Mouse (Mus musculus): ENCODE data around the gene Ech1. TPM values are rescaled to one million over a fixed set of nuclear protein-coding genes. Genes with fewer than 3 reads are reported as not detected.

The Ech1 gene
- 10 to 100 TPM; 62.2 to 67.9 TPM for total RNA-seq (2023)

GRCm38 (mm10) chr7:28824941-28825685, at the start of gene Ech1:
Gene Ech1 (plus strand): TSS chr7:28825217.

DNA sequence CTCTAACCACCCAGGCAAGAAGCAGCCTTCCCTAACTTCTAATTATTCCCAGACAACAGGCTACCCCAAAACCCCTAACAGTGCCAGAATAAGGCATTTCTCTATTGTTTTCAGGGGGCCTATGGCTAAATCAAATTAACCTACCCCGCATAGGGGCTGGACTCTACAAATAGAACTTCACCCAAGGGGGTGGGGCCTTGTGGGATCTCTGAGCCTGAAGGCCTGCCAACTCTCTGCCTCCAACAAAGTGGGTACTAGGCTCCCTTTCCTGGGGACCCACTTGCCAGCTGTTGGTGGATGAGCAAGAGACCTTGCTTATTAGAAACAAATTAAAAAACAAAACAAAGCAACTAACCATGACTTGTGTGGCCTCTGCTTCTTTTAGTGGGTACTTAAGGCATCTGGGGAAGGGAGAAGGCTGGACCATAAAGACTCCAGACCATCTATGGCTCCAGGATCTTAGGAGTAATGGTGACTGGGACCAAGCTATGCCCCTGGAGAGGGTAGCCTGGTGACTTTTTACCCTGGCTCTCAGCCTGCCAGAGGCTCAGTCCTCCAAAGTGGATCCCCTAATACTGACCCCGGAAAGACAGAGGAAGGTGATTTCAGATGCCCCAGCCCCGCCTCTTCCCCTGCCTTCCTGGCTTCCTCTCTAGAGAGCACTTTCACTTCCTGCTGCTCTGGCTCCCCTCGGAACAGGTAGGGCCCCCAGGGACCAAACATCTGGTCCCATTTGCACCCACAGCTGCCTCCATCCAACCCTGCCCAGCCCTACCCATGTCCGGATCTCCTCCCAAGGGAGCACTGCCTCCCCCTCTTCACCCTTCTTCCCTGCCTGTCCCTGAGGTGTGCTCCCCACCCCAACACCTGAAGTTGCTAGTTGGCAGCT, 36.5 kb upstream of the Ech1 start, which contains the start of gene Rinl:
TSS of gene Rinl (plus strand) at position 663 of the 889 bp plus-strand sequence.

DNA sequence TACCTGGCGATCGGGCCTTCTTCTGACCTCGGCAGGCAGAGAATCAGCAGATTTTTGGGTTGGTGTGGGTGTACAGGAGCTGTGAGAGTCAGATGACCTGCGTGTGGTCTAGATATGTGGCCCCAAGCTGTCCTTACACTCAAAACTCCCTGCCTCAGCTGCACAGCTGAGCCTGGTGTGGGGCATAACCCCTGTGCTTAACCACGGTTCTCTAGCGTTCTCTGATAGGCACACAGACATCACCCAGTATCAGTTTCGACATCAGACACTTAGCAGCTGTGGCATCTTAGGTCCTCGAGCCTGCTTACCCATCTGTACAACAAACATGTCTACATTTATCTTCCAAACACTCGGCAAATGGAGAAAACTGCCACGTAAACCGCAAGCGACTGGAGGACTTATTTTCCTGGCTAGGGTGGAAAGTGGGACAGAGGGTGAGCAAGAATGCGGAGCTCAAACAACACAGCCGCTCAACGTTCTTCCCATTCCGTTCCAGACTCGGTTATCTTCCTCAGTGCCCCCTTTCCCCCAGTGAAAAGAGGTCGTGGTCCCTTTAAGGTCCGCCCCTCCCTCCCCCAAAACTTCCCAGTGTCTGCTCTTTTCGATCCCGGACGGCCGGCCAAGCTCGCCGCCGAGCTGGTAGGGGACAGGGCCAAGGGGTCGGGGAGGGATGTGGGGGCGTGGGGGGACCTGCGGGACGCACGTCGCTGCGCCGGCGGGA, 16.6 kb upstream of the Ech1 start, which contains the start of gene Hnrnpl:
TSS of gene Hnrnpl (plus strand) at position 321 of the 721 bp plus-strand sequence.

GRCm38 (mm10) chr7:28833723-28834347, 8.8 kb downstream of the Ech1 start, which contains the start of gene Lgals4:
Gene Lgals4 (plus strand): TSS chr7:28833854.

GRCm38 (mm10) chr7:28863540-28863939, 38.5 kb downstream of the Ech1 start, which contains the start of gene Lgals7:
Gene Lgals7 (plus strand): TSS chr7:28863853.

GRCm38 (mm10) chr7:28881199-28881598, 56.2 kb downstream of the Ech1 start, which contains the start of gene Capn12:
Gene Capn12 (plus strand): TSS chr7:28881422.

Other genes starting within 250 kb of the Ech1 start
- gene Samd4b, start 227.1 kb upstream of the Ech1 start, total RNA-seq (2023), result 10 to 100 TPM; 43.9 to 46.4 TPM
- 10 to 100 TPM in 1 of 2 experiments, 1 to 10 TPM in 1; 8.4 to 10.2 TPM for gene Pak4, start 227.0 kb upstream of the Ech1 start, total RNA-seq (2023)
- gene Acp7, start 193.9 kb upstream of the Ech1 start, total RNA-seq (2023), result not detected
- gene Fbxo27, start 132.4 kb upstream of the Ech1 start, total RNA-seq (2023), result 1 to 10 TPM; 2.2 to 6.5 TPM
- 10 to 100 TPM; 28.1 to 30.8 TPM for gene Fbxo17, start 108.4 kb upstream of the Ech1 start, total RNA-seq (2023)
- 10 to 100 TPM; 19.9 to 31.8 TPM for gene Mrps12, start 83.4 kb upstream of the Ech1 start, total RNA-seq (2023)
- gene Sars2, start 83.2 kb upstream of the Ech1 start, total RNA-seq (2023), result 10 to 100 TPM; 16.8 to 22.5 TPM
- gene Ccer2, start 69.0 kb upstream of the Ech1 start, total RNA-seq (2023), result under 1 TPM in 1 of 2 experiments, not detected in 1; 0.56 TPM
- gene Sirt2, start 58.5 kb upstream of the Ech1 start, total RNA-seq (2023), result 10 to 100 TPM; 60.4 to 69.7 TPM
- gene Nfkbib, start 57.7 kb upstream of the Ech1 start, total RNA-seq (2023), result 10 to 100 TPM; 64.6 to 71.2 TPM
- 100 to 1,000 TPM; 166 to 180 TPM for gene Rinl, start 36.2 kb upstream of the Ech1 start, total RNA-seq (2023)
- 100 to 1,000 TPM; 583 to 612 TPM for gene Hnrnpl, start 16.7 kb upstream of the Ech1 start, total RNA-seq (2023)
- 10 to 100 TPM; 14.9 to 16.6 TPM for gene Lgals4, start 8.6 kb downstream of the Ech1 start, total RNA-seq (2023)
- gene Lgals7, start 38.6 kb downstream of the Ech1 start, total RNA-seq (2023), result not detected
- gene Capn12, start 56.2 kb downstream of the Ech1 start, total RNA-seq (2023), result not detected
- 100 to 1,000 TPM; 149 to 152 TPM for gene Actn4, start 137.1 kb downstream of the Ech1 start, total RNA-seq (2023)
- gene Eif3k, start 156.6 kb downstream of the Ech1 start, total RNA-seq (2023), result 100 to 1,000 TPM; 313 to 319 TPM
- 10 to 100 TPM; 95.0 to 97.3 TPM for gene Map4k1, start 156.8 kb downstream of the Ech1 start, total RNA-seq (2023)

All from T-cell, adult 66 days (primary cell).